Mouse (Mus musculus) lung, postnatal 25 days (tissue): ENCODE results near the gene Rhob.
A peak's percentile ranks its signal among the peaks of the same experiment; 100 is the strongest.
"Not testable (repeated sequence)": the region's sequence is repeated elsewhere in the genome, so short reads cannot be mapped to it uniquely, and the experiment has no call there.

Source experiments
- DNase-seq: peaks from one replicate; pipeline ENCODE4 v3.0.0; 2022; ENCODE audit warnings: low spot score

Gene Rhob

GRCm38 (mm10) chr12:8472591-8473358 is 27.0 kb downstream of the Rhob start:
- DNase-seq, result no peak

- DNase-seq, result no peak
These were observed 27.8 kb downstream of the Rhob start for GRCm38 (mm10) chr12:8472051-8472450.

GRCm38 (mm10) chr12:8470962-8471361 is 28.8 kb downstream of the Rhob start:
- no peak for DNase-seq

- no peak for DNase-seq
These were observed 29.9 kb downstream of the Rhob start for GRCm38 (mm10) chr12:8469742-8470494.

- no peak for DNase-seq
These were observed 31.5 kb downstream of the Rhob start for GRCm38 (mm10) chr12:8468221-8468865.

GRCm38 (mm10) chr12:8467029-8467924 is 32.5 kb downstream of the Rhob start:
- no peak for DNase-seq

GRCm38 (mm10) chr12:8465680-8466079 is 34.1 kb downstream of the Rhob start:
- DNase-seq, result peak; percentile 38

GRCm38 (mm10) chr12:8464961-8465360 is 34.8 kb downstream of the Rhob start:
- no peak for DNase-seq

- no peak for DNase-seq
These were observed 36.1 kb downstream of the Rhob start for GRCm38 (mm10) chr12:8463599-8464160.

GRCm38 (mm10) chr12:8462533-8462932 is 37.3 kb downstream of the Rhob start:
- DNase-seq, result no peak

- not testable (repeated sequence) for DNase-seq
These were observed 38.2 kb downstream of the Rhob start for GRCm38 (mm10) chr12:8461575-8461974.

- DNase-seq, result no peak
These were observed 41.4 kb downstream of the Rhob start for GRCm38 (mm10) chr12:8458400-8458799.

- DNase-seq, result no peak
These were observed 42.8 kb downstream of the Rhob start for GRCm38 (mm10) chr12:8457052-8457451.

- peak; percentile 74 for DNase-seq
These were observed 44.8 kb downstream of the Rhob start for GRCm38 (mm10) chr12:8455046-8455445.

GRCm38 (mm10) chr12:8454487-8454886 is 45.3 kb downstream of the Rhob start:
- DNase-seq, result peak; percentile 81

- no peak for DNase-seq
These were observed 46.8 kb downstream of the Rhob start for GRCm38 (mm10) chr12:8452766-8453621.

- no peak for DNase-seq
These were observed 48.0 kb downstream of the Rhob start for GRCm38 (mm10) chr12:8451571-8452485.

- DNase-seq, result no peak
These were observed 49.2 kb downstream of the Rhob start for GRCm38 (mm10) chr12:8450639-8451038.

GRCm38 (mm10) chr12:8450028-8450427 is 49.8 kb downstream of the Rhob start:
- no peak for DNase-seq
